Mouse (Mus musculus) thymus, adult 18-20 months (tissue): ENCODE data around the gene Sh2d3c.

Source experiments
- DNase-seq, 2 experiments: peaks; one replicate each; pipeline ENCODE4 v3.0.0; 2022; ENCODE audit warnings: mixed read lengths in 2 of 2

The Sh2d3c gene

GRCm38 (mm10) chr2:32758503-32758902 is 37.6 kb downstream of the Sh2d3c start:
- no peak for DNase-seq

GRCm38 (mm10) chr2:32759001-32759400 is 38.1 kb downstream of the Sh2d3c start:
- no peak for DNase-seq

GRCm38 (mm10) chr2:32761361-32761760 is 40.5 kb downstream of the Sh2d3c start:
- DNase-seq: no peak

- no peak for DNase-seq
Measured at GRCm38 (mm10) chr2:32761859-32762258, 41.0 kb downstream of the Sh2d3c start.

- DNase-seq: no peak
Measured at GRCm38 (mm10) chr2:32763353-32763752, 42.5 kb downstream of the Sh2d3c start.

GRCm38 (mm10) chr2:32767241-32767640 is 46.4 kb downstream of the Sh2d3c start:
- DNase-seq: no peak

GRCm38 (mm10) chr2:32768661-32769285 is 47.9 kb downstream of the Sh2d3c start:
- DNase-seq: no peak

- no peak for DNase-seq
Measured at GRCm38 (mm10) chr2:32769327-32770085, 48.7 kb downstream of the Sh2d3c start.

- DNase-seq: no peak
Measured at GRCm38 (mm10) chr2:32771886-32772285, 51.0 kb downstream of the Sh2d3c start.

GRCm38 (mm10) chr2:32772626-32773279 is 51.9 kb downstream of the Sh2d3c start:
- no peak for DNase-seq

- DNase-seq: peak; percentile 93 to 96
Measured at GRCm38 (mm10) chr2:32775359-32776074, 54.7 kb downstream of the Sh2d3c start, which contains the start of the genes Ttc16 and Ptrh1. Ttc16 (minus strand) TSS chr2:32775633. Ptrh1 (plus strand) TSS chr2:32775786.

GRCm38 (mm10) chr2:32776192-32776591 is 55.3 kb downstream of the Sh2d3c start:
- no peak for DNase-seq

GRCm38 (mm10) chr2:32778081-32778480 is 57.2 kb downstream of the Sh2d3c start:
- peak; percentile 86 to 92 for DNase-seq

- peak; percentile 45 to 64 for DNase-seq
Measured at GRCm38 (mm10) chr2:32779131-32779530, 58.3 kb downstream of the Sh2d3c start.

GRCm38 (mm10) chr2:32779714-32780113 is 58.9 kb downstream of the Sh2d3c start:
- DNase-seq: no peak

GRCm38 (mm10) chr2:32781710-32782109 is 60.9 kb downstream of the Sh2d3c start:
- no peak for DNase-seq

GRCm38 (mm10) chr2:32784048-32784681 is 63.3 kb downstream of the Sh2d3c start, which contains the start of gene Cfap157:
Cfap157 (minus strand) TSS chr2:32784428.
- DNase-seq: no peak

GRCm38 (mm10) chr2:32787176-32787575 is 66.3 kb downstream of the Sh2d3c start:
- no peak for DNase-seq

GRCm38 (mm10) chr2:32788581-32788980 is 67.7 kb downstream of the Sh2d3c start:
- no peak for DNase-seq

- no peak for DNase-seq
Measured at GRCm38 (mm10) chr2:32791297-32791696, 70.4 kb downstream of the Sh2d3c start.

GRCm38 (mm10) chr2:32795748-32796418 is 75.0 kb downstream of the Sh2d3c start:
- DNase-seq: no peak
